Mouse (Mus musculus): ENCODE results near the gene Cldn20.

GRCm38 (mm10) chr17:3530549-3530948 is 1.8 kb upstream of the Cldn20 start:
- TF ChIP-seq POLR2A (IDR thresholded peaks at IDR 0.05; ENCODE audit: insufficient read length, low read depth), result no peak
- no peak for TF ChIP-seq POLR2AphosphoS2 (IDR thresholded peaks at IDR 0.05; ENCODE audit: insufficient read length, low read depth)
- no peak for TF ChIP-seq USF1 (IDR thresholded peaks at IDR 0.05; ENCODE audit: low read depth)
- TF ChIP-seq CEBPB (IDR thresholded peaks at IDR 0.05; ENCODE audit: insufficient read depth, poor library complexity, severe bottlenecking), result no peak
- TF ChIP-seq SRF (IDR thresholded peaks at IDR 0.05; ENCODE audit: control insufficient read depth, insufficient read length, low read depth), result no peak
- TF ChIP-seq TCF12 (IDR thresholded peaks at IDR 0.05; ENCODE audit: insufficient read depth, poor library complexity, severe bottlenecking), result no peak
